Mouse (Mus musculus) retina, postnatal 7 days (tissue): ENCODE results near the gene Zyg11a.
"Not testable (repeated sequence)": the region's sequence is repeated elsewhere in the genome, so short reads cannot be mapped to it uniquely, and the experiment has no call there.

ENCODE experiments used
- DNase-seq: peaks from one replicate; pipeline ENCODE4 v3.0.0-alpha.2; 2012; ENCODE audit warnings: low read depth, low spot score

Gene Zyg11a

GRCm38 (mm10) chr4:108217332-108218179 is at the start of gene Zyg11a:
Gene Zyg11a, minus strand, starts transcription at chr4:108218048.
- DNase-seq: no peak

GRCm38 (mm10) chr4:108265774-108266173 is 47.9 kb upstream of the Zyg11a start:
- DNase-seq: no peak

GRCm38 (mm10) chr4:108253317-108253716 is 35.5 kb upstream of the Zyg11a start:
- no peak for DNase-seq

GRCm38 (mm10) chr4:108250501-108250900 is 32.7 kb upstream of the Zyg11a start:
- DNase-seq: no peak

GRCm38 (mm10) chr4:108249314-108249713 is 31.5 kb upstream of the Zyg11a start:
- no peak for DNase-seq

GRCm38 (mm10) chr4:108233654-108234053 is 15.8 kb upstream of the Zyg11a start:
- no peak for DNase-seq

- DNase-seq: no peak
Observed at GRCm38 (mm10) chr4:108225341-108225872, 7.6 kb upstream of the Zyg11a start.

GRCm38 (mm10) chr4:108222507-108222906 is 4.7 kb upstream of the Zyg11a start:
- DNase-seq: no peak

GRCm38 (mm10) chr4:108219019-108219418 is 1.2 kb upstream of the Zyg11a start:
- no peak for DNase-seq

- DNase-seq: no peak
Observed at GRCm38 (mm10) chr4:108213023-108213422, 4.8 kb downstream of the Zyg11a start.

- no peak for DNase-seq
Observed at GRCm38 (mm10) chr4:108204629-108205028, 13.2 kb downstream of the Zyg11a start.

GRCm38 (mm10) chr4:108199236-108199635 is 18.6 kb downstream of the Zyg11a start:
- DNase-seq: no peak

- peak; percentile 11 for DNase-seq
Observed at GRCm38 (mm10) chr4:108196277-108196855, 21.5 kb downstream of the Zyg11a start.

GRCm38 (mm10) chr4:108192821-108193323 is 25.0 kb downstream of the Zyg11a start:
- DNase-seq: no peak

- DNase-seq: no peak
Observed at GRCm38 (mm10) chr4:108182278-108182677, 35.6 kb downstream of the Zyg11a start.

- DNase-seq: no peak
Observed at GRCm38 (mm10) chr4:108168056-108168455, 49.8 kb downstream of the Zyg11a start.

- DNase-seq: no peak
Observed at GRCm38 (mm10) chr4:108166874-108167273, 51.0 kb downstream of the Zyg11a start.

- DNase-seq: no peak
Observed at GRCm38 (mm10) chr4:108165152-108165895, 52.5 kb downstream of the Zyg11a start, which contains the start of gene Echdc2. Gene Echdc2, plus strand, starts transcription at chr4:108165437.

- DNase-seq: no peak
Observed at GRCm38 (mm10) chr4:108163291-108163690, 54.6 kb downstream of the Zyg11a start.

GRCm38 (mm10) chr4:108161936-108162335 is 55.9 kb downstream of the Zyg11a start:
- DNase-seq: no peak

GRCm38 (mm10) chr4:108155141-108155540 is 62.7 kb downstream of the Zyg11a start:
- DNase-seq: not testable (repeated sequence)

- not testable (repeated sequence) for DNase-seq
Observed at GRCm38 (mm10) chr4:108145554-108145953, 72.3 kb downstream of the Zyg11a start.
